Mouse (Mus musculus) CD8-positive naive resting alpha-beta T cell, adult 2 months (primary cell): Measurements from ENCODE around the gene Copz1.

Experiments
- DNase-seq, 2 experiments: peaks; one replicate each; pipeline ENCODE4 v3.0.0; 2022; ENCODE audit warnings: low read depth in 2 of 2, low spot score in 2 of 2

The Copz1 gene

GRCm38 (mm10) chr15:103292673-103293345 lies 20.3 kb downstream of the Copz1 start:
- DNase-seq, result no peak

DNA sequence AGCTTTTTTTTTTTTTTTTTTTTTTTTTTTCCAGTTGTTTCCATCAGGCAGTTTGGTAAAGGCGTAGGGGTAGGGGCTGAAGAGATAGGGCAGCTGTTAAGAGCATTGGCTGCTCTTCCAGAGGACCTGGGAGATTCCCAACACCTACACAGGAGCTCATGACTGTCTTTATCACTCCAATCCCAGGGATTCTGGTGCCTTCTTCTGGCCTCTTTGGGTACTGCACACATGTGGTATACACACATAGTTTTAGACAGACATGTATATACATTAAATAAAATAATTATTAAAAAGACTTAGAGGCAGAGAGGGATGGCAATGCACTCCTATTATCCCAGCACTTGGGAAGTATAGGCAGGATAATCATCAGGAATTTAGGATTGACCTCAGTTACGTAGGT lies 20.9 kb downstream of the Copz1 start:
- DNase-seq, result no peak

DNA sequence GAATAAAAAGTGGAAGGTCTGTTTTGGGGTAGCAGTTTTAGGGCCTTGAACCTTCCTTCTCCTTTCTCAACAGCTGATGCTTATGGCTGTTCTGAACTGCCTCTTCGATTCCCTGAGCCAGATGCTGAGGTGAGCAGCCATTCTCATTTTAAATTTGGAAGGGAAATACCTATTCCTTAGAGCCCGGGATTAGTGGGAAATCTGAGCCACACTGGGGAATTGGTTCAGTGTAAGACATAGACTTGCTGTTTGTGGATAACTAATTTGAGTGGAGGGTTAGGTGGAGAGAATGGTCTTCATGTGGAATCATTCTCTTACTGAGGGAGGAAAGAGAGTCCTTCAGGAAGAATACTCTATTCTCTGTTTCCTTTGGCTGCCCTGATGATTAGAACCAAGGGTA lies 22.1 kb downstream of the Copz1 start:
- DNase-seq, result no peak

GRCm38 (mm10) chr15:103295851-103296250 lies 23.3 kb downstream of the Copz1 start:
- DNase-seq, result no peak

- DNase-seq, result no peak
Observed at GRCm38 (mm10) chr15:103297313-103297712, 24.8 kb downstream of the Copz1 start.

DNA sequence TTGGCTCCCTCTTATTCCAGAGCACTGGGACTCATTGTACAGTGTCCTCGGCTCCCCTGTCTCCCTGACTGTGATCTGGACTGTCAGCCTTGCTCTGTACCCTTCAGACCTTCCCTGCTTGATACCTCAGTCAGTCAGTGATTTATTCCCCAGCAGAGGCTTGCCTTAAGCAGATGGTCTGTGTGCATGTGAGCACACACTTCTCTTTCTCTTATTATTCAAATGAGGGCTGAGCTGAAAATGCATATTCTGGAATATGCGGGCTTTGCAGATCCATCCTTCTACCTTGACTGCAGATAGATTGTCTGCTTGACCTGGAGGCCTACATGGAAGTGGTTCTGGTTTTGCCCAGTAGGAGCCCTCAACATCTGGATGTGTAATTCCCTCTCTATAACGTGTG lies 25.5 kb downstream of the Copz1 start:
- DNase-seq, result no peak

DNA sequence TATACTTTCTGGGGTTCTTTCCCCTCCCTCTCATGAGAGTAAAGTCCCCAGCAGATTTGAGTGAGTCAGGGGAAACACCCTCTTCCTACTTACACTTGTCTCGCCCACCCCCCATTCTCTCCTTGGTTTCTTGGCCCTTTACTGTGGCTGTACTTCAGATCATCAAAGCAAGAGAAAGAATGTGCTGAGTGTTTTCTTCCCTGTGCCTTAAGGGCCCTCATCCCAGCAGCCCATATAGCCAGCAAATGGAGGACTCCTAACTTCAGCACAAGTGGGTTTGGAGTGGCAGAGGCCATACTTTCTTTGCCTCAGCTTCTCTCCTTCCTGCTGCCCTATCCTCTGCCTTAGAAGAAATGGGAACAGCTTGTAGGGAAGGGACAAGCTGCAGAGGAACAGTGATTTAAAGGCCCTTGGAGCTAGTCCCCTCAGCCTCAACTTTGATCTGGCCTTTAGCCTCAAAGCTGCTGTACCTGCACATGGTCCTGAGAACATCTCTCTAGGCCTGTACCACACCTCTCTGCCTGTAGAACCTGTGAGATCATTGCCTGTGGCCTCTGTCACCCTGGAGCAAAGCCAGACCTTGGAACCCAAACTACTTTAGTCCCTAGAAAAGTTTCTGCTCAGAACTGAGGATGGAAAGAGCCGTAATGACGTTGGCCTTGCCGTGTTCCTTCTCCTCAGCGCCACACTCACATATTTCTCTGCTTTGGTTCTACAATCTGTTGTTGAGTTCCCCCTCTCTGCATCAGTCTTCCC lies 26.5 kb downstream of the Copz1 start:
- no peak for DNase-seq

DNA sequence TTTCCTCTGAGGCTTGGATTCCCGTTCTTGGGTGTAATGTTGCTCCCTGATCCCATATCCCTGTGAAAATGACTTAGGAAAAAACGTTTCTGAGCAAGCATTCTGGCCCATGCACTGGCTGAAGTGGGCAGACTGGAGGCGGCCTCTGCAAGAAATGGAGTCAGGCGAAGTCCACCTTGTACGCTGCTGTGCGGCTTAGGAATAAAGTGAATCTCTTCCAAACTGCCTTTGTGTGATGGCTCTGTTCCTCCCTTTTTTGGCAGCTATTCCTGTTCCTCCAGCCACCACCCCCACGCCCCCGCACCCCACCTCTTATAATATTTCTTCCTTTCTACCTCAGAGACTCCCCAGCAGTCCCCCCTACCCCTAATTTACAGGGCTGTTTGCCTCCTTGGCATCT lies 27.1 kb downstream of the Copz1 start:
- no peak for DNase-seq

DNA sequence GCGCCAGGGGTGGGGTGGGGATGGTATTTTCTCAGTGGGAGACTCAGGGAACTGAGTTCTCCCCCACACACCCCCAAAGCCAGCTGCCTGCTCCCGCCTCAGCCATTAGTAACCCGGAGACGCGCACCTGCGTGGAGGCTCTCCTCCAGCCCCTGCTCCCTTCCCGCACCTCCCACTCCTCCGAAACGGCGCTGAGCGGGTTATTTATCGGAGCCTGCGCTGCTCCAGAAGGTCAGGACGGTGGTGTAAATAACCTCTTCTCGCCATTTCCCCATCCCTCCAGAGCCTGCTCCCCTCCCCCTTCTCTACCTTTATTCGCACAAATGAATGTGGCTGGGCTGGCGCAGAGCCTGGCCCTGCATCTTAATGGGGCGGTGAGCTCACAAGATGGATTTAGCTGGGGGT lies 27.6 kb downstream of the Copz1 start:
- DNase-seq, result no peak

DNA sequence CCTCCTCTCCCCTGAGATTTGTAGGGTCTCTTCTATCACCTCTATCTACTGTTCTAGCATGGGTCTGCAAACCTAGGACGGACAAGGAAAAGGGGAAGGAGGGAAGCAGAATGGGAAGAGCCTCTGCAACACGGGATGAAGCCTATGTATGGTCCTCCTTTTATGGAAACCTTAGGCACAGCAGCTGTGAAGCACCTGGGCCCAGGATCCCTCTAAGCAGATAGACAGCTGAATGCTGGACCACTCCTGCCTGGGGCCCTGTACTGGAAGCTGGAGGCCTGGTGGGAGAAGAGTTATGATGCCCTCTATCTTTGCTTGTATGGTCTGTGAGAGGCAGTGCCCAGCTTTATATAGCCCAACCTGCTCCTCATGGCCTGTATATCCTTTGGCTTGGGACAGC lies 28.0 kb downstream of the Copz1 start:
- DNase-seq, result no peak

DNA sequence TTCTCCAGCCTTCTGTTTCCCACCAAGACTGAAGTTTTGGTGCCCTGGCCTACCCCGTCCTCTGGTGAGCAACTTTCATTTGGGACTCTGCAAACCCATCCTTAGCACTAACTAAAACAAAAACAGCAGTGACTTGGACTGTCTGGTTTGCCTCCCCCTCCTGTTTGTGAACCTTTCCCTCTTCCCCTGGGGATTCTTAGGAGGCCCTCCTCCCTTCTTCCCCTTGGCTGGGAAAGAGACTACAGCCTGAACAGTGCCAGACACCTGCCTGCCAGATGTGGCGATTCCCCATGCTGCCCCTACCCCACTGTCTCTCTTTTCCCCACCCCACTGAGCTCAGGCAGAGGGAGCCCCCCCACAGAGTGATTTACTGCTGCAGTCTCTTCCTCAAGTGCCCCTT lies 28.5 kb downstream of the Copz1 start:
- no peak for DNase-seq

DNA sequence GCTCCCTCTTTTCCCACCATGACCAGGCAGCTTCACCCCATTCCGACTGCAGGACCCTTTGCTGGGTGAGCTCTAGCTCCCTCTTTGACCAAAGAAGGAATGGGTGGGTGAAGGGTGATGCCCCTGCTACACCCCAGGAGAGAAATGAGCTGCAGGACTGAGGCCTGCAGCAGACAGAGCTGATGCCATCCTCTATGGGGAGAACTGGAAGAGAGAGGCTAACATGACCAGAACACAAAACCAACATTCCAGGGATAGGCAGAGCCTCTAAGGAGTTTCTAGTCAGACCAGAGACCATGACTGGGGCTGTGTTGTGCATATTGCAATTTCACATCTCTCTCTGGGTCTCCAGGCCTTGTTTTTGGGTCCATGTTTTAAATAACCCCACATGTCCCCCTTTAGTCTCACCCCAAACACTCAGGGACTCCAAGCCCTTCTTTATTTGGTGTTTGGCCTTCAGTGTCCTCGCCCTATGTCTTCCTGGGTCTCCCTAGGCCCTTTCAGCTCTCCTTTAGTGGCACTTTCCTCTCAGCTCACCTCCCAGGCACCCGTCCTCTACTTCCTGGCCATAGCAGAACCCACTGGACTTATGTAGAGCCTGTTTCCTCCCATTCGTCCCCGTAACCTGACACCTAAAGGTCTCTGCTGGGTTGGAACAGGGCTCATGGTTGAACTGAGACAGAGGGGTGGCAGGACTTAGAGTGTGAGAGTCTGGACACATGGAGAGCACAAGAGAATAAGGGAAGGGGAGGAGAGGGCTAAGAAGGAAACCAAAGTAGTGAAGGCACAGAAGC lies 29.2 kb downstream of the Copz1 start:
- DNase-seq, result no peak

GRCm38 (mm10) chr15:103302341-103303021 lies 30.0 kb downstream of the Copz1 start:
- DNase-seq, result no peak

- DNase-seq, result no peak
Observed at GRCm38 (mm10) chr15:103303916-103304615, 31.6 kb downstream of the Copz1 start.

DNA sequence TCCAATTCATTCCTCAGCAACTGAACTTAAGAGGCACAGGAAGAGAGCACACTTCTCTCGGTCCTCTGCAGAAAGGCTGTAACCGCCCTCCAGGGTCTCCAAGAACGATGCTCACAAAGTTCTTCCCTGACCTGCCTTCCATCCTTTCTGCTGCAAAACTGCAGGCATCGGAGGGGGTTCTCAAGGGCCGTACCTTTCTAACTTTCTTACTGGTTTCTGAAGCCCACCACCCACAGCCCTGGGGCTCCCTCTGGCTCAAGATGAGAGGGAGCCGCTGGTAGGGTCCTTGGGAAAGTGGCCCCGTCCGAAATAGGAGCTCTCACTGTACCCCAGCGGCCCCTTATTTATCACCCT lies 32.1 kb downstream of the Copz1 start:
- DNase-seq, result no peak

GRCm38 (mm10) chr15:103305070-103305678 lies 32.7 kb downstream of the Copz1 start:
- peak; percentile 62 to 72 for DNase-seq

DNA sequence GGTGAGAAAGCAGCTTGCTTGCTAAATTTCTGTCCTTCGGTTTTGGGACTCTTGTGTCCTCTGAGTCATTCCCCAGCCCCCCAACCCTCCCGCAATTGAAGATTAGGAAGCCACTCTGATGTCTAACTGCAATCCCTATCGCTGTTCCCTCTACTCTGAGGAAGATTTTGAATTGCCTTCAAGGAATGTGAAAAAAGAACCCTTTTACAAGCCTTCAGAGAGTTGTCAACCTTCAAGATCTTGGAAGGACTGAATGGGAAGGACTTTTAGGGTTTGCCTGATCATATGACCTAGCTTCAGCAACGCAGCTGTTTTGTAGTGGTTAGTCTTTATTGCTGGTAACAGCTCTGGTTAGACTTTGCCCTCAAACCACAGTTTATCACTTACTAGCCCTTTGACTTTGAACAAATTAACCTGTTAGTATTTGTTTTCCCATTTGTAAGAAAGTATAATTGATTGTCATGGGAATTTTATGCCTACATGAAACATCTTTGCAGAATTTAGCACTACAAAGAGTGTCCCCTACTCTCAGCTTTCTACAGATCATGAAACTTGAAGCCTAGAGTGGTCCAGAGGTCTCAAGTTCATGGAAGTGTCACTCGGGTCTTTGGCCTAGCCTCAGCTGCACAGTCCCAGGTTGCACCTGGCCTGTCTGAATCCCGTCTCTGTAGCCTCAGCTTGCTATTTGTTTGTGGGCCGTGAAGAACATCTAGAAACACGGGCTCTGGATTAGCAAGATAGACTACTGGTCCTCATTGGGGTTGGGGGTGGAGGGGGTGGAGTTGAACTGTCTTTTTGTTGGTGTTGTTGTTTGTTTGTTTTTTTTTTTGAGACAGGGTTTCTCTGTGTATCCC lies 33.5 kb downstream of the Copz1 start:
- DNase-seq, result no peak

DNA sequence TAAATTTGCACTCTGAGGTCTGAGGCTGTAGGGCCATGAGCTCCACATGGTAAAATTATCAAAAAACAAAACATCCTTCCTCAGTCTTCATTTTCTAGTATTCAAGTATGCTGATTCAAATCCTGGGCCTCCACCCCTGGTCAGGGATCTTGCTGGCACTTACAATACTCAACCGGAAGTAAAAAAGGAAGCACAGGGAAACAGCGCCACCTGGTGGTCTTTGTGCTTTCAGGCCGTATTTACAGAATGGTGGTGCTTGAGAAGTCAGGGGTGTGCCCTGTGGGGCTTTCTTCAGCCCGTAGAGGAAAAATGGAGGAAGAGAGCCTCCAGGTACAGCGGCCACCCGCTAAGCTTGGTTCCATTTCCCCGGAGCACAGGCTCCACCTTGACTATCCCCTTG lies 34.6 kb downstream of the Copz1 start:
- DNase-seq, result peak; percentile 87 to 92

DNA sequence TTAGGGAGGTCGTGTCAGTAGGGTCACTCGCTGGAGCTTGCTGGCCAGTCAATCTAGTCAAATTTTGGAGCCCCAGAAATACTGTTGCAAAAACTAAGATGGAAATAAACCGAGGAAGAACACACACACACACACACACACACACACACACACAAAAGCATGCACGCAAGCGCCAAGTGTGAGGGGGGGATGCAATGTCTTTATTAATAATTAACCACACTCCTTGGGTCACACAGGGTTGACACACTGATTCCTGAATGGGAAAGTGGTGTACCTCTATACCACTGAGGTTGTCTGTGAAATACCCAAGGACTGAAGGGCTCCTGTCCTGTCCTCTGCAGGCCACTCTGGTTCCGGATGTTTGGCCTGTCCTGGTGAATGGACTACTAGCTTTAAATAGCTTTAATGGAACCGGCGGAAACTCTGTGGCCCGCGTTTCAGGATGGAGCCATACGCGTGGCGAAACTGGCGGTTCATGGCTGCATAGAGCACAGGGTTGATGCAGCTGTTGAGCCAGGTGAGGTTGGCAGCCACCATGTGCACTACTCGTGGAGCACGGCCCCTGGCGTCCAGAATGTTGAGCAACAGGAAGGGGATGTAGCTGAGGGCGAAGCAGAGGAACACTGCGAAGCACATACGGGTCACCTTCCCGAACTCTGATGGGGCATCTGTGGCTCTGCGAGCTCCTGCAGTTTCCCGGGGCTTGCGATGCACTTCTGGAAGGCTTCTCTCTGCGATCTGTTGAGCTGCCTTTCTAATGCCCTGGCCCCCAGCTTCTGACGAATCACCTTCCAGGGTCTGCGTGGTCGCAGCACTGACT lies 35.8 kb downstream of the Copz1 start:
- no peak for DNase-seq
